Mouse (Mus musculus): Measurements from ENCODE around the gene Arhgef38.

The Arhgef38 gene

DNA sequence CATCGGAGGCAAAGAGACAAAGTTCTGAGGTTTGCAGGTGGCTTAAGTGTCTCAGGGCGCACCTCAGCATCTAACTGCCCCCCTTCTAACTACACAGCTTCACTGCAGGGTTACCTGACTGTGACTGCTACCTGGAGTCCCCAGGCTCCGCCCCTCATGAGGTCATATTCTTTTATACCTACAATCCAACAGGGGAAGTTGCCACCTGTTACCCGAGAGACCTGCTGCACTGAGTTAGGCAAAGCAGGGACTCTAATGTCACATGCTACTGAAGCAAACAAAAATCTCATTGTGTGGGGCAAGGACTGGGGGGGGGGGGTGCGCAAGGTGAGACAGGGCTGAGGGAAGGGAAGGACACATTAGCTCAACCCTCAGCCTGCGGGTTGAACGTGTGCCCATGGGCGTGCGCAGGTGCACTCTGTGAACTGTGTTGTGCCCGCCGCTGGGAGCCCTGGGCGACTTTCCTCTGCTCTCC lies at the start of gene Arhgef38:
TSS of gene Arhgef38 (minus strand) at position 129 of the 475 bp plus-strand sequence.
- CTCF ChIA-PET, result no interaction called here

DNA sequence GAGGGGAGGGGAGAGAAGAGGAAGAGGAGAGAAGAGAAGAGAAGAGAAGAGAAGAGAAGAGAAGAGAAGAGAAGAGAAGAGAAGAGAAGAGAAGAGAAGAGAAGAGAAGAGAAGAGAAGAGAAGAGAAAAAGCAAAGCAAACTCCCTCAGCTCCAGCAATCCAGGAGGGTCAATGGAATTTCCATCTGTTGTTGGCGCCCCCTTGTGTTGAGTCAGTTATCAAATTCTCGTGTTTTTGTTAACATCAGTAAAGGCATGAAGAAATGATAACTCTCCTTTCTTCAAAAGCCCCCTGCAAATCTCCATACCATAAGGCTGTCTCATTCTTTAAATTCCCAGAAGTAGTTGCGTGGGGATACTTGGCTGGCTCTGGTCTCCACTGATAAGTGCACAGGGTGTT lies 37.1 kb upstream of the Arhgef38 start:
- CTCF ChIA-PET, result interaction anchor here (1.3 kb wide), 1 partner anchor 186 kb away, joined by 4 read pairs; no protein-coding TSS in a partner anchor

DNA sequence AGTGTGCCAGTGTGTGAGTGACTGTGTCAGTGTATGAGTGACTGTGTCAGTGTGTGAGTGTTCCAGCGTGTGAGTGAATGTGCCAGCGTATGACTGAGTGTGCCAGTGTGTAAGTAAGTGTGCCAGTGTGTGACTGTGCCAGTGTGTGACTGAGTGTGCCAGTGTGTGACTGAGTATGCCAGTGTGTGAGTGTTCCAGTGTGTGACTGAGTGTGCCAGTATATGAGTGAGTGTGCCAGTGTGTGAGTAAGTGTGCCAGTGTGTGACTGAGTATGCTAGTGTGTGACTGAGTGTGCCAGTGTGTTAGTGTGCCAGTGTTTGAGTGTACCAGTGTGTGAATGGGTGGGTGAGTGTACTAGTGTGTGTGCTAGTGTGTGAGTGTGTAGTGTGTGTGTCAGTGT lies 24.1 kb upstream of the Arhgef38 start:
- CTCF ChIA-PET, result no interaction called here

DNA sequence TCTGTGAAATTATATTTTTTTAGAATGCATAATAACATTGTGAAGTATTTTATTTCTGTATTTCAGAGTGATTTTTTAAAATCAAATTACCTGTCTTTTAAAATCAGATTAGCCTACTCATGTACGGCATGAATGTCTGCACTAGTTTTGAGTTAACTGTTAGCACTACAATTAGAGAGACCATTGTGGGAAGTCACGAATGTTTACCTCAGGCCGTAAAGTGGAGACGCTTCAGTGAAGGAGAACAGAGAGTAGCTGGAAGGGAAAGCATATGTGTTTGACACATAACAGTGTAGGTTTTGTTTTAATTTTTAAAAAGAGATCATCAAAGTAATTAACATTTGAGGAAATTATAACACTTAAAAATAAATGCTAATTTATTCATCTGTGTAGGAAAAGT lies 21.1 kb upstream of the Arhgef38 start:
- CTCF ChIA-PET, result no interaction called here

DNA sequence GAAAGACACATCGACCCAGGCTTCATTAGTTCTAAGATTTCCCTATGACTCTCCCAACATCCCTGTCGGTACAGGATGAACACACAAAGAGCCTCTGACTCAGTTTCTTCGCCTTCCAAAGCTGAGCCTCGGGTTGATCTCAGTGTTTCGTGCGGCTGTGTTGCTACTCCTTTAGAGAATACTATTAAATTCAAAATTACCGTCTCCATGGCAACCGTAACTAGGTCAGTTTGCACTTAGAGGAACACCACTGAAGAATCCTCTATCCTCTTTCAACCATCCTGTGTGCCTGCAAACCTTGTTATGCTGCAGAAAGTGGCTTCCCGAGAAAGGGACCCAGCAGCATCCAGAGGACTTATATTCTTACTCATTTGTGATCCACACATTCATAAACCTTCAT lies 9.3 kb upstream of the Arhgef38 start:
- CTCF ChIA-PET, result no interaction called here

DNA sequence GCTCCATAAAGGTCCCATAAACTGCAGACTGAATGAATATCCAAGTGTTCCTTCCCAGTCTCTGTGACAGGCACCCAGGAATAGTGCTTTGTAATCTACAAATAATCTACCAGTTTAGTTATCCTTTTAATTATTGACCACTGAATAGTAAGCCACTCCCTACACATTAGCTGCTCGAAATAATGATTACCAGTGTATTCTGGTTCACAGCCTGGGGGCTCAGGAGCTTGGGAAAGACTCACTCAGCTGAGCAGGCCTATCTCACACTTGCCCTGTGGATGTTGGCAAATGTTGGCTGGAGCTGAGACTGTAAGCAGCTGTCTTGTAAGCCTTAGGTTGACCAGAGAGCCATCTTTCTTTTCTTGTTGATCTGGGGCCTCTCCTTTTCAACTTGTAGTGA lies 7.2 kb upstream of the Arhgef38 start:
- CTCF ChIA-PET, result no interaction called here

DNA sequence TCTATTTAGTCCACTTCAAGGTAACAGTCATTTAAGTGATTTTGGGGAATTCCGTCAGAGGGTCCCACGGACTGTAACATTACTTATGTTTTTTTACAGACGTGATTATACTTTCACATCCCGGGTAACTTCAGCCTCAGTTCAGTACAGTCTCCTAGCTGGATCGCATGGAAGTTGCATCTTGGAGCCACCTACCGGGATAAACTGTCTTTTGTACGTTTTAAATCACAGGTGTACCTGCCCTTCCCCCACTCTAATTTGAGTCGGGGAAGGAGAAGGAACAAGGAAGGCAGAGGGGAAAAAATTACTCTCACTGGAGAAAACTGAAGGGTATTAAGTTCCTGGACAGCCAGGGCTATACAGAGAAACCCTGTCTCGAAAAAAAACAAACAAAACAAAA lies 756 bp downstream of the Arhgef38 start:
- CTCF ChIA-PET, result no interaction called here

DNA sequence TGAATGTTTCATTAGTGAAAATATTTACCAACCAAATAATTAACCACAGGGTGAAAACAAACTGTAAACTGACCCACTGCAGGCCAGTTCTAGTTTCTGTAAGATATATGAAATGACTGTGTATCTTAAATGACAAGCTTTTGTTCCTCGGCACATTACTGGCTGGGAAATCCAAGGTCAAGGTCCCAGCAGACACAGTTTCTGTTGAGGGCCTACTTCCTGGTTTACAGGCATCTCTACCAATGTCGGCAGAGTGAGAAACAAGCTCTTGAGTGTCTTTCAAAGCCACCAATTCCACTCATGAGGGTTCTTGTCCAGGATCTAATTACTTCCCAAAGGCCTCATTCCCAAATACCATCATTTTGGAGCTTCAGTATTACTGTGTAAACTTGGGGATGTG lies 4.3 kb downstream of the Arhgef38 start:
- CTCF ChIA-PET, result no interaction called here

DNA sequence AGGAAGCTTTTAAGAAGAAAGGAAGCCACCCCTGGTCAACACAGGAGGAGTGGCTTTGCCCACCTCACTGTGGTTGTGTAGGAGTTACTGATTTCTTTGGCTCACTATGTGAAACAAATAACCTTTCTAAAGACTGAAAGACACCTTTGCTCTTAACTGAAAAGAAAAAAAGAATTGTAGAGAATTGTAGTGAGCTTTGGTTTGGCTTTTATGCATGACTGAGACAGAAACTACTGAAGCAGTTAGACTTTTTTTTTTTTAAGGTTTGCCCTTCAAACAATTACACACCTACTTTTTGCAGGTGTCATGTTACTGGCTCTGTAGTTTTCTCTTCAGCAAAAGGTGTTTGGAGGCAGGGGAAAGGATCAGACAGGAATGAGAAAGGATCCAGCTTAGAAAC lies 5.2 kb downstream of the Arhgef38 start:
- CTCF ChIA-PET, result no interaction called here

DNA sequence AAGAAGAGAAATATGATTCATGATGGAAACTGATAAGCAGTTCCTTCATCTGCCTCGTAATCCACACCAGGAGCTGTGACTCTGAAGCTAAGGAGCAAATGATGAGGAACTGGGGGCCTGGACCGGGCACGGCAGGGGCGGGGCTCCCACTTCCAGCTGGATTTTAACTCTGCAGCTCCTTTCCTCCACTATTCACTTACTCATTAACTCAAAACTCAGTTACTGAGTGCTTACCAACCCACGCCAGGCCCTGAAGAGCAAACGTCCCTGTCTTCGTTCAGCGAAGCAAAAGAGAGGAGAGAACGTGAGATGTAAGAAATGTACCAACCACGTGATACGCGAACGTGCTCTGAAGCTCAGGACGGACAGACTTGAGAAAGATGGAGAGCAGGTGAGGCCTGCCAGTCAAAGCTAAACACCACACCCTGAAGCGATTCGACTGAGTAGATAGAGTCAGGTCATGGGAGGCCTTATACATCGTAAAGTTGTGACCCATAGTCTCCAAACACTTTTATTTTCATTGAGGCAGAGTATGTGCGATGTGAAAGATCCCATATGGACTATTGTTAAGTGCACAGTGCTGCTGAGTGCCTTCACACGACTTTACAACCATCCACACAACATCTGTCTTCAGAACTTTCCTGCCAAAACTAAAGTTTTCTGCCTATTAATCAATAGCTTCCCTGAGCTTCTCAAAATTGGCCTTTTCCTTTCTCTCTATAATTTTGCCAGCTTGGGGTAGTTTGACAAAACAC lies 7.3 kb downstream of the Arhgef38 start:
- CTCF ChIA-PET, result no interaction called here

DNA sequence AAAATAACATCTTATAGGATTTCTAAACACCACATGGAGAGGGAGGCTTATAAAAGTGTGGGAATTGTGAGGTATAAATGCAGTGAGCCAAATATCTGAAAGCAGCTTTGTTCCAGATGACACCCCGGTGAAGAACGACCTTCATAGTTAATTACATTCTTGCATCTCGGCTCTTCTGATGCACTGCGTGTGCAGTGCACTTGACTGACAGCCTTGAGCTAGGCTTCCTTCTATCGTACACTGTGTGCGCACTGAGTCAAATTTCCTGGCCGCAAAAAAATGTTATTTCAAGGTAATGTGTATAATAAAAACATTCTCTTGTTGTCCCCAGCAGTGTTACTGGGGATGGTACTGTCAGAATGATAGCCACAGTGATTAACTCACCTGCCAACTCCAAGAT lies 16.2 kb downstream of the Arhgef38 start:
- CTCF ChIA-PET, result no interaction called here

DNA sequence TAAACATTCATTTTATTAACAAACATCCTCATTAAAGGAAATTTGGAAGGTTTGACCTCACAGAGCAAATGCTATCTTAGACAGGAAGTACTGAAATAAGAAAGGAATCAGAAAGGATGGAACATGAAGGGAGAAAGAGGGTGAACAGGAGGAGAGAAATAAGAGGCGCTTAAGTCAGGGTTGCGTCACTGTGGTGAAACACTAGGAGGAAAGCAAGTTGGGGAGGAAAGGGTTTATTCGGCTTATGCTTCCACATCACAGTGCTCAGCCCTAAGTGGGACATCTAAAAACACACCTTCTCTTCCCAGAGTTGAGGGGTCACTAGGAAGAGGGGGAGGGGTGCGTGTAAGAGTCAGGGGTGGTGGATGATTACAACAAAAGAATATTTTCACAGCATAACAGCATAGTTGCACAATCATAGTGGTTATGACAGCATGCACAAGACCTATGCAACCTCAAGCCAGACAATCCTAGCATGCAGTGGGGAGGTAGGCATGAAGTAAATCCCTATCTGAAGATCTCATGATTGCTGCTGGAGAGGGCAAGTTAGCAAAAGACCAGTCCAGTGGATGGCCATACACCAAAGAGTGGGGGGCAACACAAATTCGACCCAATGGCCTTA lies 19.4 kb downstream of the Arhgef38 start:
- CTCF ChIA-PET, result no interaction called here

DNA sequence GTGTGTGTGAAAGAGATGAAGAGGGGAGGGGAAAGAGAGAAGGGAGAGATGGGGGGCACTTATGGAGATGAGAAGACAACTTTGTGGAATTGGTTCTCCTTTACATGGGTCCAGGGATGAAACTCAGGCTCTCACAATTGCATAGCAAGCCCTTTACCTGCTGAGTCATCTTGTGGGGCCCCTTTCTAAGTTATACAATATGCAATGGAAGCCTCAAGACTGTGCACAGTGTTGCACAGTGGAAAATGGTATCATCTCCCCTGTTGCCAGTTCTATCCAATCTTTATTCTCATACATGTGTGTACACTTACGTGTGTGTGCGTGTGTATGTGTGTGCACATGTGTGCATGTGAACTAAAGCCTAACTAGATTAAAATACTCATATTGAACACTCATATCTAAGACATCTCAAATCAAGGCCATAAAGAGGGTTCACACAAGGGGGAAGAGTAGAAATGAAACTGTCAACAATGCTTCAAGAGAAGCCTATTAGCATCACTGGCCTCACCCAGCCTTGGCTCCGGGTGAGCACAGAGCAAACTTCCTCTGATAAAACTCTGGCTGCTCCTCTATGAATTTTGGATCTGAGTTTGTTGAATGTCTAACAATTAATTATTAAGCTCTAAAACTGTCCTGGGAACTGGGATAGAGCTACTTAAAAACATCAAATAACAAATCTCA lies 21.2 kb downstream of the Arhgef38 start:
- CTCF ChIA-PET, result no interaction called here

DNA sequence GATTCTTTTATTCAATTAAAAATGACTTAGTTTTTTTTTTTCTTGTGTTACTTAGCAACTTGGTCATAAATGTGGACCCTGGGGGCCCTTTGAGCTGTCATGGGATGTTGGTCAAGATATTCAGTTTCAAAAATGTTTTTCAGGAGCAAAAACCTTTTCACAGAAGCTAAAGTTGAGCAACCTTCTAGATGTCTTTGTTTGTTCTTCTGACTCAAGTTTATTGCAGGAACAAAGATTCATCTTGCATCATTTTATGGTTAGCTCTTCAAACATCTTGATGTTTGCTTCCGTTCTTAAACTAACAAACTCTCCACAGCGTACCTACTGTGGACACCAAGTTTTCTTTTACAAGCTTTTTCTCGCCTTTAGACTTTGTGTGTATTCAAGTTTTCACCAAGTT lies 23.4 kb downstream of the Arhgef38 start:
- CTCF ChIA-PET, result interaction anchor here (0.7 kb wide), 1 partner anchor 828 kb away, joined by 3 read pairs; no protein-coding TSS in a partner anchor

DNA sequence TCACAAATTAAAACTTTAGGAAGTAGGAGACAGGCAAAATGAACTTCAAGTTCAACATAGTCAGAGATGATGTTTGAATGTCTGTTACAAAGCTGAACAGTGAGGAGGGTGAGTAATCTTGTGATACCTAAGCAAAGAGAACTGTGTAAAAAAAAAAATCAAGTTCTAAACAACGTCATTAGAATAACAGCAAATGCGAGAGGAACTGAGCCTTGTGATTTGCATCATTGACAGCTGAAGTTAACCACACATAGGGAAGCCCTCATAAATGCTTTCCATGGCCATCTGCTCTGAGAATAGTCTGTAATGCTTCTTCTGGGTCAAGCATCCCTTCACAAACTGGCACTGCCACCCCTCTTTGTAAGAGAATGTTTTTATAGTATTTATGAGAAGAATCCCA lies 31.0 kb downstream of the Arhgef38 start:
- CTCF ChIA-PET, result no interaction called here

DNA sequence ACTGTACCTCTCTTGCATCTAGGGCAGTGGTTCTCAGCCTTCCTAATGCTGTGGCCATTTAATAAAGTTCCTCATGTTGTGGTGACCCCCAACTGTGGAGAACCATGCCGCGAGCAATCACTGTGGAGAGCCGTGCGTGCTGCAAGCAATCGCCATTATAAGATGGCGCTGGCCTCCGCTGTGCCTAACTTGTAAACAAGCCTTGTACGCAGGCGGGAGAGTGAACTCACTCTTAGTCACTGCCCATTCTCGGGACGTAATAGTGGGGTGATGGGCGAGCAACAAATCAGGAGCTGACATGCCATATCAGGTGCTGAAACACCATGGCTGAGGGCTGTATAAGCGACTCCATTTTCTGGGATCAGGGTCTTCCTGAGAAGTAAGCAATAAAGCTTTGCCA lies 32.6 kb downstream of the Arhgef38 start:
- CTCF ChIA-PET, result no interaction called here

DNA sequence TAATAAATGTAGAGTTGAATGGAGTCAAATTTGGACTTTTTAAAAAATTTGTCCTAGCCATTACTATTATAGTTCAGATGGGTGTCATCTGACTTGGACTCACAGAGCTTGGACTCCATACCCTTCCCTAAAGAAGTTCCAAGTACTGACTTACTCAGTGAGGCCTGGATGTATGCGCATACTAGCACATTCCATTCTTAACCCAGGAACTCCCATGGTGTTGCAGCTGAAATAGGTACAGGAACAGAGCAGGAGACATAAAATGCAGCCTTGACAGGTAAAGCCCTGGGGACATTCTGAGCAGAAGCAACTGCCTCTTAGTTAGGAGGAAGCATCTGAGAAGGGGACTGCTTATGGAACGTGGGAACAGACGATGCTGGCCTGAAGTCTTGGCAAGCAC lies 45.8 kb downstream of the Arhgef38 start:
- CTCF ChIA-PET, result no interaction called here

DNA sequence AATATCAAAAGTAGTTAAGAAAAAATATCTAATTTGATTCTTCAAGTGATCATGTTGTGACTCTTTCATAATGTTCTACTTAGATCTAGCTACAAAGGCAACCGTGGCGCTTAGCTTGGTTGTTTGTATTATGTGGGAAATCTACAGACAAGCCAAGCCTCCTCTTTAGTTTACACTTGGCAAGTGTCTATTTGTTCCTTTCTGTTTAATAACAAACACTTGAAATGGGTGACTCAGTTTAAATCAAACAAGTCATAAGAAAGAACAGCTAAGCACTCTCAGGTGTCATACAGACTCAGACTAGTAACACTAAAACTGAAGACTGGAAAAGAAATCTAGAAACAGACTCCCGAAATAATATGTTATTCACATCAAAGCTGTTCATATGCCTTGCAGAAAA lies 47.2 kb downstream of the Arhgef38 start:
- CTCF ChIA-PET, result no interaction called here

DNA sequence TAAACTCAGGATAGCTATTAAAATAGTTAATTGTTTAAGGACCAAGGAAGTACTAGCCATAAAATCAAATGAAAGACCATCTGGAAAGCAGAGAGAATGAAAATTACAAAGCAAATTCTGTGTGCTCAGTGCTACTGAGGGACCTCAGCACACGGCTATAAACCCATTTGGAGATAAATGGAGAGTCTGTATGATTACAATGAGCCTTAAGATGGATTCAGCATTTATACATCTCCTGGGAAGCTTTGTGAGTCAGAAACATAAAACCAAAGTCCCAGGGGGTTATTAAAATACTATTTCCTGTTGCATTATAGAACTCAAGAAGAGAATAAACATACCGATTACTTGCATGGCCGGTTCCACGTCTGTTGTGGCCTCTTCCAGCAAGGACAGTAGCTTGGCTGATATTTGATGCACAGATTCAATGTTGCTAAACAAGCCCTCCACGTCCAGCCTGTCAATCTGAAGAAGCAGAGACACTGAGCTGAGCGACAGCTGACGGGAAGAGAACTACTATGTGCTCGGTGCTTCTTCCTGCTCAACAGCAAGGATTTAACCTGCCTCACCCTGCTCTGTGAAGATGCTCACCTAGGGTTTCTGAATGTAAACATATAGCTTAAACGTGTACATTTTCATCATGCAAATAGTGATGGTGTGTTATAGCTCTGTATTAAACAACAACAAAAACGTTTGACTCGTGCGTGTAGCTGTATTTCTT lies 58.6 kb downstream of the Arhgef38 start:
- CTCF ChIA-PET, result no interaction called here

DNA sequence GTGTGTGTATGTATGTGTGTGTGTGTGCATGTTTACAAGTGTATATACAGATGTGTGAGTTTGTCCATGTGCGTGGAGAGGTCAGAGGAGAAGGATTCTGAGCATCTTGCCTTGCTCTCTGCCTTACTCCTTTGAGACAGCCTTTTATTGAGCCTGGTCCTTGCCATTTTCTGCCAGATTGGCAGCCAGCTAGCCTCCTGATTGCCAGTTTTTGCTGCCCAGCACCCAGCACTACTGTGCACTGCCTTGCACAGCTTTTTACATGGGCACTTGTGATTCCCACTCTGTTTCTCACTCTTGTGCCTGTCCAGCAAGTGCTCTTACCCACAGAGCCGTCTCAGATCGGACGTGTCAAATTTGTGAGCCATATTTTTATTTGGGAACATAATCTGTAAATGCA lies 62.5 kb downstream of the Arhgef38 start:
- CTCF ChIA-PET, result no interaction called here

DNA sequence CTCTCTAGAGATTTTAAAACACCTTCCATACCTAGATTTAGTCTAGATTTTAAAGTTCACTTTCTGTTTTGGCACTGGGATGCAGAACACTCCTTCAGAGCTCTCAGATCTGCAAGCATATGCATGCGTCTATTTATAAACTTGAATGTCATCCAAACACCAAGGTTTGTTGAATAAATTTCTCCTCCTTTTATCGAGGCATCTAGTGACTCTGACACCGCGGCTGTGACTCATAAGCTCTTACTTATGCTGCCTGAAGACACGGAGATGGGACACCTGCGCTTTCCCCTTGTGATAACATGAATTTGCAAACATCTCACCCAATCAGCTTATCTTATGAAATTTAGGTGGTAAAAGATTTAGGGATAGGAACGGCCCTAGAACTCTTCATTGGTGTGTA lies 65.0 kb downstream of the Arhgef38 start:
- CTCF ChIA-PET, result no interaction called here

DNA sequence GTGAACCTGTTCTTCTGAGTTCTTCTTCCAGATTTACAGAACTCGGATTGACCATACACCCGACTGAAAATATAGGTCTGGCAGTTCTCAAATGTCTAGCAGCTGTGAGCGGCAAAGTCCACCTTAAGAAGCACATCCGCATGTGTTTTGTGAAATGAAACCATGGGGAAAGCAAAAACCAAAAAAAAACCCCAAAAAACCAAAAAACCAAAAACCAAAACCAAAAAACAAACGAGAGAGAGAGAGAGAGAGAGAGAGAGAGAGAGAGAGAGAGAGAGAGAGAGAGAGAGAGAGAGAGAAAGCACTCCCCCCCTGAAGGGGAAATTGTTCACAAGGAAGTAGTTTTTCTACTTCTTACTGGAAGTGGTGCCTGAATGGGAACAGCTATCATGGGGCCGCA lies 67.2 kb downstream of the Arhgef38 start:
- CTCF ChIA-PET, result no interaction called here

DNA sequence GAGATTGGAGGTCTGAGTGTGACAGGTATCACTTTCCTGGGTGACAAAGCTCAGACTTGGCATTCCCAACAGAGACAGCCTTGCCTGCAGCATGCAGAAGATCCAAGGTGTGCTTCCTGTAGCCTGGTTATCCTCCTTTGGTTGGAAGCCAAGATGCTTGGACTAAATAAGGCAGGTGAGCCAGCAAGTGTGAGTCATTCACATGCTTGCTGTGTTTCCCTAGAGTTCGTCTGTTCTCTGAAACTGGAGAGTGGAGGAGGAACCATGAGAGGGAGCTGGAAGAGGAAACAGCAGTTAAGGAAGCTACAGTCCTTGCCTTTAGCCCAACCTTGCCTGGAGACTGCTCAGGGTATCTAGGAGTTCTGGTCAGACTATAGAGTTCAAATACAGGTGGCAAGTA lies 69.6 kb downstream of the Arhgef38 start:
- CTCF ChIA-PET, result no interaction called here

Measured in spleen, embryonic (tissue).